Mouse (Mus musculus) gastrocnemius, postnatal 4 days (tissue): ENCODE measurements at regions not wholly inside any gene's neighbourhood (a gene's known extent, or its start where the extent isn't known, plus 50 kb on each side); places are given as distances from the start of the nearest gene placed in this dataset.

Experiments
- DNase-seq, 2 experiments: peaks; one replicate each; pipeline ENCODE4 v3.0.0; 2021 to 2022; ENCODE audit warnings: low spot score in 2 of 2, mixed read lengths in 2 of 2

DNA sequence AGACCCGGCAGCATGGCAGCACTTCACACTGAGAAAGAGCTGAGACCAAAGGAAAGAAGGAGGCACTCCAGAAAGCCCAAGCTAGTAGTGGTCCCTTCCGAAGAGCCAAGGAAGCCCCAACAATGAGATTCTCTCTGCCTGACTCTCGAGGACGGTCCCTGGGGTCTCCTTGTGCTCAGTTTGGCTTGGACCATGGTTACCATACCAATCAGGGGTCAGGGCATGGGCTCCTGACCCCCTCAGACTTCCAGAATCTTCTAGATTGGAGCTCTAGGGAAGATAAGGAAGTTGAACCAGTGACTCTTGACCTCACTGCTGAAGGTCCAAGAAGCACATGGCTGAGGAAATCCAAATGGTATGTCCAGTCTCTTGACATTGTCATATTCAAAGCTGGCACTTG, 53.0 kb upstream of the Cplx2 start:
- DNase-seq = no peak

GRCm38 (mm10) chr13:54318601-54319000, 52.5 kb upstream of the Cplx2 start:
- DNase-seq = no peak

DNA sequence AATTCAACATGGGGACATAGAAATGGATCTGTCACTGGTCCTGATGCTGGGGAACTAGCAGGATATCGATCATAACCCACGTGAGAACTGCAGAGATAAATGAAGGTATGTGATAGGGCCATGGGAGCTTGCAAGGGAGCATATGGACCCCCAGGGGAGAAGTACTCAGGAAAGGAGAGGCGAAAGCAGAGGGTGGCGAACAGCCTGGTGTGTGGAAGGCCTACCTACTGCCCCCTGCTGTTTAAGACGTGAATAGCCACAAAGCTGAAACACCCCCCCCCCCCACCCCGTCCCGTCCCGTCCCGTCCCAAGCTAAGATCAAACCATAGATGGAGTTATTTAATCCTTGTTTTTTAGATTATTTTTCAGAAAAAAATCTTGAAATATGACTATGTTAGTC, 50.9 kb upstream of the Cplx2 start:
- DNase-seq = no peak

DNA sequence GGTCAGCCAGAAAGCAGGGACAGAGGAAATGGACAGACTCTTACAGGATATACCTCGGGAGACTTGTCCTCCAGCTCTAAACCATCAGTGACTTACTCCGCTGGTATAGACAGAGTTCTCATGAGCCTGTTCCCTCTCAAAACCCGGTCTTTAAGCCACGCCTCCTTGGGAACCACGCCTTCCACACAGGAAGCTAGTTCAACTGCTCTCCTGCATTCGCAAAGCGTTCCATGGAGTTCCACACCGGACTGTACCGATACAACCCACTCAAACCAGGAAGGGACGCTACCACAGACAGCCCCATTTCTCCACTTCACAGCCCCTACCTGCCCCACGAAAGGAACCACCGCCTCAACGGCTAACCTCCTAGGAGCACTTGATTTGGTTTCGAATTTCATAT, 50.1 kb upstream of the Cplx2 start:
- no peak for DNase-seq
